8 mouse cellular contexts compared by ENCODE assay signal in genomic region chr12:3890753-3891751, GRCm38 (mm10).
DNase-seq lines count a peak whose midpoint lies in the region; ATAC-seq and TF ChIP-seq lines count a peak whose summit lies in the region.

No protein-coding gene starts in this region.

- H3K4me1 ChIP-seq in forebrain, embryonic 15.5 days = peaks cover 81% of the 10 kb centered on the region
- peaks cover 14% of the 10 kb centered on the region for H3K4me1 ChIP-seq in intestine, postnatal 0 days (replicated peaks; ENCODE audit: control insufficient read depth, insufficient read depth, low read length)

- DNase-seq in adrenal gland, postnatal 14 days = peak; percentile 73
- DNase-seq in lung, postnatal 25 days (ENCODE audit: low spot score) = peak; percentile 16
- peak; percentile 19 for DNase-seq in spleen, adult 12 weeks (ENCODE audit: low spot score)
- no peak for DNase-seq in cerebellum, adult 9-11 months
- no peak for DNase-seq in urinary bladder, postnatal 36 days (ENCODE audit: low spot score in 2 of 2)

- peak overlapping the region; percentile 83 for H3K4me2 ChIP-seq in forebrain, embryonic 15.5 days (replicated peaks)
- H3K4me2 ChIP-seq in intestine, postnatal 0 days (replicated peaks; ENCODE audit: low read depth) = peak overlapping the region; percentile 97

- no peak for TF ChIP-seq CTCF in intestine, postnatal 0 days (IDR thresholded peaks at IDR 0.05; ENCODE audit: low read depth)

- peak; percentile 75 for ATAC-seq in CD4-positive, CD25-positive, alpha-beta regulatory T cell, adult 4 months
- peak; percentile 36 for ATAC-seq in forebrain, embryonic 15.5 days (replicated peaks)
- peak; percentile 31; the same call in 1 of the 2 replicates for ATAC-seq in intestine, postnatal 0 days

- H3K9ac ChIP-seq in forebrain, embryonic 15.5 days (replicated peaks) = peak overlapping the region; percentile 56
- peak overlapping the region; percentile 55 for H3K9ac ChIP-seq in intestine, postnatal 0 days (ENCODE audit: low read depth, low read length)

- H3K36me3 ChIP-seq in forebrain, embryonic 15.5 days = peaks cover 6% of the 10 kb centered on the region
- peaks cover 21% of the 10 kb centered on the region for H3K36me3 ChIP-seq in intestine, postnatal 0 days (ENCODE audit: control insufficient read depth, insufficient read depth)

- peak overlapping the region; percentile 51 for H3K4me3 ChIP-seq in forebrain, embryonic 15.5 days
- peak overlapping the region; percentile 47 for H3K4me3 ChIP-seq in intestine, postnatal 0 days (ENCODE audit: low read depth, low read length)

- no peaks in the 10 kb centered on the region for H3K9me3 ChIP-seq in forebrain, embryonic 15.5 days
- no peaks in the 10 kb centered on the region for H3K9me3 ChIP-seq in intestine, postnatal 0 days (ENCODE audit: control insufficient read depth)

- 4% methylated on average over 35 of the region's 45 CpGs for WGBS in forebrain, embryonic 15.5 days
- WGBS in intestine, postnatal 0 days = 7% methylated on average over 41 of the region's 45 CpGs

- no peaks in the 10 kb centered on the region for H3K27me3 ChIP-seq in forebrain, embryonic 15.5 days
- H3K27me3 ChIP-seq in intestine, postnatal 0 days (replicated peaks; ENCODE audit: control insufficient read depth, insufficient read depth, low read length) = no peaks in the 10 kb centered on the region

- H3K27ac ChIP-seq in forebrain, embryonic 15.5 days (replicated peaks) = peak overlapping the region; percentile 79
- peak overlapping the region; percentile 77 for H3K27ac ChIP-seq in intestine, postnatal 0 days (ENCODE audit: low read depth, low read length)

Comparison
In these comparisons a context has a peak if more than half of its experiments do, and no peak if none do; other contexts are left out.
1. DNase-seq: peak in adrenal gland, postnatal 14 days (single experiment), lung, postnatal 25 days (single experiment) and spleen, adult 12 weeks (single experiment); none in cerebellum, adult 9-11 months (single experiment) and urinary bladder, postnatal 36 days (0 of 2).
2. Peak in every context shown above with its lines, with median percentiles within 50 percentile points of each other: ATAC-seq.